10 mouse cellular contexts compared by ENCODE assay signal in genomic region chr5:145130191-145130590, GRCm38 (mm10). TPM values are rescaled to one million over a fixed set of nuclear protein-coding genes. Genes with fewer than 3 reads are reported as not detected.
DNase-seq lines count a peak whose midpoint lies in the region.
"Had no signal": no experiment of that assay in that cellular context is flagged by ENCODE, and none has a peak within 500 bp of the region (broad histone marks: within the 10 kb centered on the region; RNA-seq: fewer than 3 reads in every experiment).

No protein-coding gene starts in this region.

- peak; percentile 63 for DNase-seq in layer of hippocampus, adult 11-12 months (ENCODE audit: low spot score)
- DNase-seq in layer of hippocampus, postnatal 25 days (ENCODE audit: extremely low spot score in 1 of 2, low spot score in 1 of 2), result no peak
- DNase-seq in MN1 (ENCODE audit: low spot score), result peak; percentile 69
- DNase-seq in brain, adult 2 months (ENCODE audit: low read depth, low spot score), result peak; percentile 93
- peak; percentile 61 to 92 for DNase-seq in left cerebral cortex, postnatal 25 days (ENCODE audit: low spot score in 2 of 2)
- no peak for DNase-seq in kidney, postnatal 25 days
- DNase-seq in natural killer cell, adult 2 months (ENCODE audit: low spot score in 2 of 2), result no peak
- DNase-seq: kidney, adult 2 months; spleen, adult 18-20 months; thymus, postnatal 14 days had no signal

- intact Hi-C loops in left cerebral cortex, postnatal 25 days (cut with DNase I), result no loop called here

RNA-seq across cellular contexts. Expression of gene Pdap1, which starts 9.8 kb away (rescaled TPM):
- total RNA-seq in layer of hippocampus, postnatal 25 days (2021), result 100 to 1,000 TPM in 1 of 2 experiments, 10 to 100 TPM in 1; 90.1 to 102 TPM
- 10 to 100 TPM; 89.7 to 91.5 TPM for total RNA-seq in left cerebral cortex, postnatal 25 days (2021)

RNA-seq across cellular contexts. Expression of gene Bud31, which starts 10.0 kb away (rescaled TPM):
- total RNA-seq in layer of hippocampus, postnatal 25 days (2021), result 10 to 100 TPM; 69.5 to 81.9 TPM
- total RNA-seq in left cerebral cortex, postnatal 25 days (2021), result 10 to 100 TPM; 81.0 to 85.3 TPM

RNA-seq across cellular contexts. Expression of gene Arpc1b, which starts 16.2 kb away (rescaled TPM):
- 10 to 100 TPM; 33.6 to 34.2 TPM for total RNA-seq in layer of hippocampus, postnatal 25 days (2021)
- 10 to 100 TPM; 23.0 to 25.1 TPM for total RNA-seq in left cerebral cortex, postnatal 25 days (2021)

RNA-seq across cellular contexts. Expression of gene Ptcd1, which starts 36.7 kb away (rescaled TPM):
- 10 to 100 TPM; 20.0 to 21.9 TPM for total RNA-seq in layer of hippocampus, postnatal 25 days (2021)
- total RNA-seq in left cerebral cortex, postnatal 25 days (2021), result 10 to 100 TPM; 18.8 to 19.8 TPM

RNA-seq across cellular contexts. Expression of gene Cpsf4, which starts 36.8 kb away (rescaled TPM):
- 10 to 100 TPM; 22.1 to 25.3 TPM for total RNA-seq in layer of hippocampus, postnatal 25 days (2021)
- total RNA-seq in left cerebral cortex, postnatal 25 days (2021), result 10 to 100 TPM; 21.4 to 21.7 TPM

Comparison
In these comparisons a context has a peak if more than half of its experiments do, and no peak if none do; other contexts are left out.
1. DNase-seq: peak in layer of hippocampus, adult 11-12 months (single experiment), MN1 (single experiment), brain, adult 2 months (single experiment) and left cerebral cortex, postnatal 25 days (2 of 2); none in layer of hippocampus, postnatal 25 days (0 of 2), kidney, postnatal 25 days (0 of 2) and natural killer cell, adult 2 months (0 of 2).